Mouse (Mus musculus): ENCODE measurements around the gene Hist1h1b.

DNA sequence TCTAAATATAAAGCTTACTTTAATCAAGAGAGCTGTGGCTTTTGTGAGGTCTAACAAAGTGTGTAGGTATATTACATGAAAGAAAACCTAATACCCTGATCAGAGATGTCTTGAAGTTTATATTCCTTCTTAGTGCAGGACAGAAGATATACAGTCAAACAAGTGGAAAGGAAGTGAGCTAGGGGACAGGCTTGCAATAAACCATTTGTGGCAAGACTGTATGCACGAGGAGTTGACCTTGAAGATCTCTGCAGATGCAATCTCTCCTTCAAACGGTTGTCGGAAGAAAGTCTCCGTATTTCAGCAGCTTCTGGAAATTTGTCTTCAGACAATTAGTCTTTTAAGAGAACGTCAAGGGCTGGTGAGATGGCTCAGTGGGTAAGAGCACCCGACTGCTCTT is 9.5 kb upstream of the Hist1h1b start:
- no peak for TF ChIP-seq CTCF (IDR thresholded peaks at IDR 0.05; ENCODE audit: control insufficient read depth, insufficient read depth, insufficient replicate concordance, low read depth, low read length)
- TF ChIP-seq POLR2A (IDR thresholded peaks at IDR 0.05; ENCODE audit: control insufficient read depth, low read depth, low read length) = no peak
